Mouse (Mus musculus) thymus, adult 2 months (tissue): ENCODE data around the gene Tgm2.

ENCODE experiments used
- CTCF ChIP-seq: fragments of 200-500 bp; IDR thresholded peaks from 2 replicates; pipeline ENCODE4 v1.5.1; 2012; ENCODE audit warnings: mild to moderate bottlenecking, control low read depth, low read length, moderate library complexity, borderline replicate concordance; ENCODE audit not compliant: control insufficient read depth, poor library complexity, insufficient read depth; ENCODE audit errors: extremely low read depth
- POLR2A ChIP-seq: fragments of 200-500 bp; IDR thresholded peaks from 2 replicates; pipeline ENCODE4 v1.6.1; 2012; ENCODE audit warnings: mild to moderate bottlenecking, low read length, control low read depth, moderate library complexity; ENCODE audit not compliant: control insufficient read depth, poor library complexity, insufficient read depth; ENCODE audit errors: extremely low read depth

DNA sequence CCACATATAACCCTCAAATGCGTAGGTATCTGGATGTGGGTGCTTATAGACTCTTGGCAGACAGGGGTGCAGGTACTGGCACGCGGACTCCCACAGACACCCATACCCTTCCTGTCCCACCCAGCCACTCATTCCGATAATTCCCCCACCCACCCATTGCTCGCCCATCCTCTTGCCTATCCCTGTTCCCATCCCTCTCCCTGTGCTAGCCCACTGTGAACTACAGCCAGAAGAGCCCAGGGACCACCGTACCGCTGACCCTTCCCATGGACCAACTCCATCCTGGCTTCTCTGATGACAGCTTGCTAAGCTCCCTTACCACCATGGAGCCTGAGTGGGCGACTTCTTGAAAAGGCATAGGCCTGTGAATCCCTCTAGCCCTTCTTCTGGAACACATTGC lies 735 bp upstream of the Tgm2 start:
- TF ChIP-seq CTCF: no peak
- TF ChIP-seq POLR2A: no peak
